Mouse (Mus musculus) MEL (cell line): ENCODE measurements around the gene Rabggtb.
A peak's percentile ranks its signal among the peaks of the same experiment; 100 is the strongest.

Experiments used
- CHD1 ChIP-seq: IDR thresholded peaks from 2 replicates; pipeline ENCODE4 v1.6.1; 2012; ENCODE audit warnings: low read depth, mild to moderate bottlenecking, inconsistent platforms, low read length, improper control_type of control experiment
- CHD2 ChIP-seq: IDR thresholded peaks from 2 replicates; pipeline ENCODE4 v1.6.1; 2011; ENCODE audit warnings: low read length, improper control_type of control experiment
- CTCF ChIP-seq, 3 experiments: IDR thresholded peaks in 2 of 3; conservative IDR thresholded peaks in 1 of 3; 2 replicates each; pipeline ENCODE4 v1.5.1; 2011 to 2012; ENCODE audit warnings: low read length in 3 of 3, low read depth in 2 of 3, mild to moderate bottlenecking in 2 of 3, improper control_type of control experiment in 1 of 3, inconsistent platforms in 1 of 3, mixed read lengths in 1 of 3, moderate library complexity in 1 of 3; ENCODE audit not compliant: control insufficient read depth in 1 of 3, insufficient read depth in 1 of 3, poor library complexity in 1 of 3, severe bottlenecking in 1 of 3
- EP300 ChIP-seq, 2 experiments: IDR thresholded peaks; 2 replicates each; pipeline ENCODE4 v1.6.1; 2011; ENCODE audit warnings: improper control_type of control experiment in 2 of 2, low read length in 2 of 2, low read depth in 1 of 2, mild to moderate bottlenecking in 1 of 2
- MAFK ChIP-seq: IDR thresholded peaks from 2 replicates; pipeline ENCODE4 v1.6.1; 2011; ENCODE audit warnings: low read depth, mild to moderate bottlenecking, low read length, improper control_type of control experiment, borderline replicate concordance
- MYC ChIP-seq: IDR thresholded peaks from 2 replicates; pipeline ENCODE4 v1.6.1; 2011; ENCODE audit warnings: low read depth, mild to moderate bottlenecking, low read length, improper control_type of control experiment, moderate library complexity
- POLR2A ChIP-seq, 2 experiments: IDR thresholded peaks; 2 replicates each; pipeline ENCODE4 v1.6.1; 2011 to 2012; ENCODE audit warnings: low read length in 2 of 2, mild to moderate bottlenecking in 2 of 2, control low read depth in 1 of 2, improper control_type of control experiment in 1 of 2, low read depth in 1 of 2, moderate library complexity in 1 of 2; ENCODE audit not compliant: control insufficient read depth in 1 of 2, insufficient read depth in 1 of 2, poor library complexity in 1 of 2
- POLR2AphosphoS5 ChIP-seq: IDR thresholded peaks from 2 replicates; pipeline ENCODE4 v1.6.1; 2012; ENCODE audit warnings: low read depth, borderline replicate concordance, mild to moderate bottlenecking, inconsistent platforms, low read length, moderate library complexity, mixed read lengths
- SIN3A ChIP-seq: IDR thresholded peaks from 2 replicates; pipeline ENCODE4 v1.6.1; 2012; ENCODE audit warnings: low read length, improper control_type of control experiment, inconsistent platforms
- TAL1 ChIP-seq: IDR thresholded peaks from 2 replicates; pipeline ENCODE4 v1.6.1; 2012; ENCODE audit warnings: mild to moderate bottlenecking, inconsistent platforms, low read length, moderate library complexity, mixed read lengths
- TCF12 ChIP-seq: IDR thresholded peaks from 2 replicates; pipeline ENCODE4 v1.6.1; 2014; ENCODE audit warnings: low read depth, mild to moderate bottlenecking, inconsistent platforms, low read length, improper control_type of control experiment, moderate library complexity
- ZKSCAN1 ChIP-seq: IDR thresholded peaks from 2 replicates; pipeline ENCODE4 v1.6.1; 2012; ENCODE audit warnings: low read depth, mild to moderate bottlenecking, inconsistent platforms, low read length, improper control_type of control experiment, moderate library complexity
- ZNF384 ChIP-seq: IDR thresholded peaks from 2 replicates; pipeline ENCODE4 v1.6.1; 2012; ENCODE audit warnings: low read depth, mild to moderate bottlenecking, inconsistent platforms, low read length, improper control_type of control experiment

- TF ChIP-seq POLR2A (IDR thresholded peaks at IDR 0.05; ENCODE audit: control insufficient read depth in 1 of 2, insufficient read depth in 1 of 2, low read depth in 1 of 2, low read length in 2 of 2, poor library complexity in 1 of 2): no peak
- TF ChIP-seq SIN3A: no peak
- TF ChIP-seq CHD1: no peak
- no peak for TF ChIP-seq POLR2AphosphoS5
- TF ChIP-seq MAFK: no peak
- no peak for TF ChIP-seq TAL1
- TF ChIP-seq EP300 (IDR thresholded peaks at IDR 0.05; ENCODE audit: low read depth in 1 of 2, low read length in 2 of 2): no peak
- TF ChIP-seq CHD2: no peak
- peak in 2 of 3 experiments; percentile 14 to 35; a peak in 3 of 6 replicates for TF ChIP-seq CTCF (IDR thresholded peaks at IDR 0.05 in 2 of 3, conservative IDR thresholded peaks at IDR 0.05 in 1 of 3; ENCODE audit: control insufficient read depth in 1 of 3, insufficient read depth in 1 of 3, low read depth in 2 of 3, low read length in 3 of 3, poor library complexity in 1 of 3, severe bottlenecking in 1 of 3)
- no peak for TF ChIP-seq TCF12
- TF ChIP-seq ZNF384: no peak
- TF ChIP-seq MYC: no peak
- no peak for TF ChIP-seq ZKSCAN1
These were observed 48.0 kb downstream of the Rabggtb start for GRCm38 (mm10) chr3:153864636-153865429.
